Mouse (Mus musculus): ENCODE measurements around the gene Meis2.

- TF ChIP-seq GABPA (IDR thresholded peaks at IDR 0.05; ENCODE audit: low read depth, low read length), result no peak
- no peak for TF ChIP-seq POLR2A (IDR thresholded peaks at IDR 0.05; ENCODE audit: control insufficient read depth in 1 of 2, insufficient read depth in 1 of 2, low read depth in 1 of 2, low read length in 2 of 2, poor library complexity in 1 of 2)
- TF ChIP-seq CTCF (IDR thresholded peaks at IDR 0.05 in 2 of 3, conservative IDR thresholded peaks at IDR 0.05 in 1 of 3; ENCODE audit: control insufficient read depth in 1 of 3, insufficient read depth in 1 of 3, low read depth in 2 of 3, low read length in 3 of 3, poor library complexity in 1 of 3, severe bottlenecking in 1 of 3), result no peak
- TF ChIP-seq MAFK (IDR thresholded peaks at IDR 0.05; ENCODE audit: borderline replicate concordance, low read depth, low read length), result no peak
- no peak for TF ChIP-seq MXI1 (IDR thresholded peaks at IDR 0.05; ENCODE audit: low read depth, low read length)
- no peak for TF ChIP-seq CHD2 (IDR thresholded peaks at IDR 0.05; ENCODE audit: low read length)
- no peak for TF ChIP-seq EP300 (IDR thresholded peaks at IDR 0.05; ENCODE audit: low read depth in 1 of 2, low read length in 2 of 2)
- no peak for TF ChIP-seq UBTF (IDR thresholded peaks at IDR 0.05; ENCODE audit: borderline replicate concordance, insufficient read depth, low read depth, low read length)
- no peak for TF ChIP-seq ZNF384 (IDR thresholded peaks at IDR 0.05; ENCODE audit: low read depth, low read length)
- no peak for TF ChIP-seq MAX (IDR thresholded peaks at IDR 0.05; ENCODE audit: low read length)
These were observed 243.3 kb downstream of the Meis2 start for GRCm38 (mm10) chr2:115822361-115822760.

Data from MEL (cell line).